Mouse (Mus musculus): ENCODE measurements around the gene Rfc2.

GRCm38 (mm10) chr5:134597711-134598110 is 16.5 kb downstream of the Rfc2 start:
- TF ChIP-seq CEBPB (IDR thresholded peaks at IDR 0.05; ENCODE audit: insufficient read depth, poor library complexity, severe bottlenecking) = no peak
- no peak for TF ChIP-seq POLR2A (IDR thresholded peaks at IDR 0.05; ENCODE audit: insufficient read length, low read depth)
